Mouse (Mus musculus) cerebellum, adult 11 months (tissue): Measurements from ENCODE around the gene Kcnq5.
"Not testable (repeated sequence)": the region's sequence is repeated elsewhere in the genome, so short reads cannot be mapped to it uniquely, and the experiment has no call there.

Experiments
- DNase-seq: peaks from one replicate; pipeline ENCODE4 v3.0.0; 2022

Kcnq5 gene

DNA sequence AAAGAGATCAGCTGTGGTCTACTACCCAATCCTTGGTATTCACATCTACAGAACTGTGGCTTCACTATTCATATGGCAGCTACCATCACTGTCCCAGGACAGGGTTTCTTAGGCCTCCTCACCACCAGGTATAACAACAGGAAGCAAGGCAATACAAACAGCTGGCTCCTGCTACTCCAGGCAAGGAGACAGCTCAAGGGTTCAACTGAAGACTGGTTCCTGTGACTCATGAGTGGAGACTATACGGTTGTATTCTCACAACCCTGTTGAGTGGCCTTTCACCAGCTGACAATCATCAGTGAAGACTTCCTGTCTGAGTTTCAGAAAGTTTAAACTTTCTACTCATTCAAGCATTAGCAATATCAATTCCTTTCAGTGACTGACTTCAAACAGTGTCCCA lies 327.7 kb downstream of the Kcnq5 start:
- no peak for DNase-seq

DNA sequence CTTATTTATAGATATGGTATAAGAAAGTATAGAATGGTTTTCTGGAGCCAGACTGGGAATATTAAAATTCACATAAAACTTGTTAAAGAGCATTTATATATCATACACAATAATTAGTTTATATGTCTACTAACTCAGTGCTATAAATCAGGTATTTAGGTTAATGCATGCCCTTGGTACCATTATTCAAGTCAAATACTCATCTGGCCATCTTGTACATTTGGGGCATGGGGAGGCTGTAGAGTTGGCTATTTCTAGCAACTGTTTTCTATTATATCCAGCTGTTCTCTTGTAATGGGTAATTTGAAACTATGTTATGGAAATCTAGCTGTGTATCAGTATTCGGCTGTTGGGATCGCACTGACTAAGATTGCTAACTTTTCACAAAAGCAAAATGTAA lies 339.3 kb downstream of the Kcnq5 start:
- DNase-seq: no peak

DNA sequence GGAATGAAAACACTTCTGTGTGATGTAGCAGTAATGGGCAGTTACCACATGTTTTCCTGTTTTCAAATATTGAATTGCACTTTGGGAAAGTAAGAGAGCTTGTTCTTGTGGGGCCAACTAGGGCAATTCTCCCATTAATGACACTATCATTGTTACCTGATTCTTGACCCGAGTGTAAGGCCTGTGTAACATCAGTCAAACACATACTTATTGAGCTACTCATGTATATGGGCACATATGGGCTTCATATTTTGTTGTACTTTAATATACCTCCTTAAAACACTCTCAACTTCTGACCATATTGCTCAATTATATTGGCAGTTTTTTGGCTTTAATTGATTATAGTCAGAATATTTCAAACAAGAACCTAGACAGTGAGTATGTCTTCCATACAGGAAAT lies 339.7 kb downstream of the Kcnq5 start:
- no peak for DNase-seq

DNA sequence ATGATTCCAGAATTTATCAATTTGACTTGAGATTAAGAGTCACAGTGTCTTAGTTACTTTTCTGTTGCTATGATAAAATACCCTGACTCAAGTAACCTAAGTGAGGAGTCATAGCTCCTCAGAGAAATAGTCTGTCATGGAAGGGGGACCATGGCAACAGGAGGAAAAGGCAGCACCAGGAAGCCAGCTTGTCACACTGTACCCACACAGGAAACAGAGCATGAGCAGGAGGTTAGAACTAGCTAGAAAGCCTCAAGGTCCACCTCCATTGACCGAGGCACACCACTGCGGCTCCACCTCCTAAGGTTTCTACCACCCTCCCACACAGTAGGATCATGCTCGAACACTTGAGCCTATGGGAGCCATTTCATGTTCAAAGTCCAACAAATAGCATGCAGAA lies 343.0 kb downstream of the Kcnq5 start:
- DNase-seq: no peak

DNA sequence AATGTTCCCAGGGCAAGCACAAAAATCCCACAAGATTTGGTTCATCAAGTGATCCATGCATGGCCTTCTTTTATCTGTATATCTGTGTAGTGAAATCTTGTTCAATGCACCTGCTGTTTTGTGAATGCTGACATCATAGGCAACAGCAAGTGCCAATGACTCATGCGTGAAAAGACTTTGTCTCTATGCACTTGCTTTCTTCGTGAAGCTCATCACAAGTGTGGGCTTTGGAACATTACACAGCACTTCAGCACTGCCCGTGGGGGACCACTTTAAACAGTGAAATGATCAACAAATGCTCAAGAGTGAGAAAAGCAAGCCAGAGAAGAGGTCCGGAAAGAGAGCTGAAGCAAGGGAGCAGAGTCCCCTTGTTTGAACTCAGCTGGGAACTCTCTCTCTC lies 345.1 kb downstream of the Kcnq5 start:
- DNase-seq: no peak

GRCm38 (mm10) chr1:21613933-21614332 lies 347.8 kb downstream of the Kcnq5 start:
- no peak for DNase-seq

GRCm38 (mm10) chr1:21604003-21604402 lies 357.7 kb downstream of the Kcnq5 start:
- no peak for DNase-seq

GRCm38 (mm10) chr1:21602567-21602966 lies 359.2 kb downstream of the Kcnq5 start:
- no peak for DNase-seq

- no peak for DNase-seq
Observed at GRCm38 (mm10) chr1:21600606-21601005, 361.1 kb downstream of the Kcnq5 start.

DNA sequence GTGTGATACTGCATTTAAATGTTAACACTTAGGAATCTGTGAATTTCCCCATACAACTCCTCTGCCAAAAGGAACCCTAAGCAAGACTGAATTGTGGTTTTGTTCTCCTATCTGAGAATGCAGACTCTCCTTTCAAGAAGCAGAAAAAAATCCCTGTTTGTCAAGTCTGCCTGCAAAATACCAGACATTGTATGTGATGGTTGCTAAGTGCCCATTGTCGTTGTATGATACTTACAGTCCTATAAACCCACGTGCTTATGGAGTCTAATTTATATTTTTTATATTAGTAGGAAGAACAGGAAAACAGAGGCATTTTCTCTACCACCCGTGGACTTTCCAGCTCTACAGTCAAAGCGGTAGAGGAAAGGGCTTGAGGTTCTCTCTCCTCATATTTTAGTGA lies 367.9 kb downstream of the Kcnq5 start:
- DNase-seq: no peak

DNA sequence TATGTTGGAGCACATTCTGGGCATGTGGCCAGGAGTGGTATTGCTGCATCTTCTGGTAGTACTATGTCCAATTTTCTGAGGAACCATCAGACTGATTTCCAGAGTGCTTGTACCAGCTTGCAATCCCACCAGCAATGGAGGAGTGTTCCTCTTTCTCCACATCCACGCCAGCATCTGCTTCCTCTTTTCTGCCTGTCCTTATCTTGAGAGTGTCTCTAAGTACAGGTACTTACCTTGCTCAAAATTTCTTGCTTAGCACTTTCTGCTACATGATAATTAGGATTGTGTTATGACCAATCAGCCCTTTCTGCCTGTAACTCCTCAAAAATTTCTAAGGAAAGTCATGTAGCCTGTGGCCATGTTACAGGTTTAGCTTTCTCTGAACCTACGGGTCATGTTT lies 394.3 kb downstream of the Kcnq5 start:
- DNase-seq: not testable (repeated sequence)

DNA sequence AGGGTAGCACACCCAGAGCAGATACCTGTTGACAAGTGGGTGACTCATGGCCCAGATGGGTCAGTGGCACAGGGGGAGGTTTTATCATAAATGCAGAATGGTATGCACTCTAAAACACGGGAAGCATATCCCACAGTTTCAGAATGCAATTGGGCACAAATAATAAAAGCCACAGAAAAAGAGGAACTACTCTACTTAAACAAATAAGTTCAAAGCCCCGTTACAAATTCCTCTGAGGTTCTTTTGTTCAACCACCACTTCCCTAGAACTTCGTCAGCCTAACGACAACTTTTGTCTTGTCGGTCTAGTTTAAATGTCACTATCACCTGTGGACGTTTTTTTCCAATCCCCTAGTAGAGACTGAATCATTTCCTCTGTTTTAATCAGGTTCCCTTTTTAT lies 407.1 kb downstream of the Kcnq5 start:
- DNase-seq: no peak

DNA sequence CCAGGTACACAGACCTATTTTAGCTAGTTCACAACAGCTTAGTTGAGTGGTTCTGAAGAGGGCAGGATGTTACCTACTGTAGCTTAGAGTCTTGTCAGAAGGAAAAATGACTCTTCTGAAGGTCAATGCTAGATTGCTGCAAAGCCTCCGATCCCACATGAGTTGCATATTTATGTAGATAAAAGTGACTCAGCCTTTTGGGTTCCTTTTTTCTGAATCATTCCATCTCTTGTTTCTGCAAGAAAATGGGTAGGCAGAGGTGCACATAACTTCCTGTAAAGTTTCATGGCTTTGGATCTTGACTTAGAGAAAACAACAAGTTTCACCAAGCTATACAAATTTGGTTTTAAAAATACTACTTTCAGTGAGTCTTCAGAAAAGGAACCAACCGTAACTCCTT lies 409.0 kb downstream of the Kcnq5 start:
- no peak for DNase-seq

DNA sequence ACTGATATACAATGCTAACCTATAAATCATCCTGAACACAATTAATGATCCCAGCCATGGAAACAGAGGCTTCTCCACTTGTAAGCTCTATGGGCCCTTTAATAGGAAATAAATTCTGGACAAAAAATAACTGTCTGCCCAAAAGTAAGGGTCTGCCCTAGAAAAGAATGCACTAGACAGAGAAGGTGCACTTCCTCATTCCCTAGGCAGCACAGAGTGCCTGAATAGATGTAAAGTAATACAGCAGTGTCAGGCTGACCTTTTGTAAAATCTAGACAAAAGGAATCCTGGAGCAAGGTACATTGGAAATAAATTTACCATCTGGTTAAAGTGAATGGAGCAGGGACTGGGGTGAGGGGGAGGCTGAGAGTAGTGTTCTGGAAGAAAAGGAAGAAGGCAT lies 417.8 kb downstream of the Kcnq5 start:
- DNase-seq: no peak

- no peak for DNase-seq
Observed at GRCm38 (mm10) chr1:21539486-21539885, 422.3 kb downstream of the Kcnq5 start.

DNA sequence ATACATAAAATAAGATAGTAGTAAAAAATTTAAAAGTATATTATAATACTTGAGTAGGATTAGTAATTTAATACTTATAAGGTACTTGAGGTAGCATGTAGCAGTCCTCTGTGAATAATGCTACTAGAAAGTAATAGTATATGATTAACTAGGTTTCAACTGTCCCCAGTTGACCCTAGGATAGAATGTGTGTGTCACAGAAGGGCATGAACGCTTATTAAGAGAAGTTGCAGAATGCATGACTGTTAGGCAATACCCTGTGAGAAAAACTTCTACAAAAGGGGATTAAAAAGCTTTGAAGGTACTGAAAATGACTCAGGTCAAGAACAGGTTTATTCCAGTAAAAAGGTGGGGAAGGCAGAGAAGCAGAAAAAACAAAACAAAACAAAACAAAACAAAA lies 430.9 kb downstream of the Kcnq5 start:
- no peak for DNase-seq

GRCm38 (mm10) chr1:21521995-21522394 lies 439.7 kb downstream of the Kcnq5 start:
- no peak for DNase-seq

GRCm38 (mm10) chr1:21521475-21521874 lies 440.3 kb downstream of the Kcnq5 start:
- no peak for DNase-seq

DNA sequence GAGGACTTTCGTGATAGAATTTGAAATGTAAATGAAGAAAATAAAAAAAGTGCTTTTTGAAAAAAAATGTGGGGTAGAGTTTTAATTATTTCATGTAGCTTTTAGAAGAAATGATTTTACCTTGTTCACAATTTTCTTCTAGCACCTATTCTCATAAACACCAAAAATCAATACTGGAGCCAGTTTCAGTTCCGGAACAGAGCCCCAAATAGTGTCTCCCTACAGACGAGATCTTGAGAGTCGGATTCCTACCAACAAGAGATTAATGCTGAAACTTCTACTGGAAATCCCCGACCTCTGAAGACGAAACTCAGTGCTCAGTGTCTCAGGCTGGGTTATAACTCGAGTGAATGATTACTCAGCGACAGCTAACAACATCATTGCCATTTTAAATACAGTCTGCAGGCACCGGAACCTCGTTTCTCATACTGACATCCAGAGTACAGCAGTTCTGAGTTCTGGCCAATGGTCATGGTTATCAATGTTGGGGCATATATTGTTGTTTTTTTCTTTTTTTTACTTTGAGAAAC lies 441.6 kb downstream of the Kcnq5 start:
- DNase-seq: no peak

GRCm38 (mm10) chr1:21506665-21507064 lies 455.1 kb downstream of the Kcnq5 start:
- DNase-seq: no peak

- DNase-seq: no peak
Observed at GRCm38 (mm10) chr1:21499815-21500534, 461.8 kb downstream of the Kcnq5 start.

- DNase-seq: no peak
Observed at GRCm38 (mm10) chr1:21496307-21496706, 465.4 kb downstream of the Kcnq5 start.

- DNase-seq: no peak
Observed at GRCm38 (mm10) chr1:21488645-21489044, 473.1 kb downstream of the Kcnq5 start.

- DNase-seq: no peak
Observed at GRCm38 (mm10) chr1:21486266-21486665, 475.5 kb downstream of the Kcnq5 start.

- DNase-seq: no peak
Observed at GRCm38 (mm10) chr1:21469311-21469710, 492.4 kb downstream of the Kcnq5 start.
